Mouse (Mus musculus) adrenal gland, postnatal 4 days (tissue): Measurements from ENCODE around the gene Gm20671. TPM values are rescaled to one million over a fixed set of nuclear protein-coding genes. Genes with fewer than 3 reads are reported as not detected.

Experiments
- total RNA-seq, 2 experiments: library from RNA; stranded (reverse); gene quantifications; 2 replicates each; pipeline ENCODE4 v1.2.3; 2021

The Gm20671 gene
- total RNA-seq, 2 experiments from 2014 or later: not detected

Other genes with a start within 250 kb of the Gm20671 start
- gene Yes1, start 215.9 kb downstream of the Gm20671 start, total RNA-seq: 10 to 100 TPM; 43.6 to 46.2 TPM
- 10 to 100 TPM; 61.1 to 64.6 TPM for gene Pisd, start 41.5 kb downstream of the Gm20671 start, total RNA-seq
- 10 to 100 TPM; 32.9 to 36.4 TPM for gene Prr14l, start 27.1 kb upstream of the Gm20671 start, total RNA-seq
- gene Depdc5, start 36.6 kb upstream of the Gm20671 start, total RNA-seq: 10 to 100 TPM; 37.7 to 43.5 TPM
- gene Ywhah, start 191.7 kb upstream of the Gm20671 start, total RNA-seq: 100 to 1,000 TPM; 148 to 195 TPM